Comparison of ENCODE assay signal across 20 mouse cellular contexts in the genomic region with DNA sequence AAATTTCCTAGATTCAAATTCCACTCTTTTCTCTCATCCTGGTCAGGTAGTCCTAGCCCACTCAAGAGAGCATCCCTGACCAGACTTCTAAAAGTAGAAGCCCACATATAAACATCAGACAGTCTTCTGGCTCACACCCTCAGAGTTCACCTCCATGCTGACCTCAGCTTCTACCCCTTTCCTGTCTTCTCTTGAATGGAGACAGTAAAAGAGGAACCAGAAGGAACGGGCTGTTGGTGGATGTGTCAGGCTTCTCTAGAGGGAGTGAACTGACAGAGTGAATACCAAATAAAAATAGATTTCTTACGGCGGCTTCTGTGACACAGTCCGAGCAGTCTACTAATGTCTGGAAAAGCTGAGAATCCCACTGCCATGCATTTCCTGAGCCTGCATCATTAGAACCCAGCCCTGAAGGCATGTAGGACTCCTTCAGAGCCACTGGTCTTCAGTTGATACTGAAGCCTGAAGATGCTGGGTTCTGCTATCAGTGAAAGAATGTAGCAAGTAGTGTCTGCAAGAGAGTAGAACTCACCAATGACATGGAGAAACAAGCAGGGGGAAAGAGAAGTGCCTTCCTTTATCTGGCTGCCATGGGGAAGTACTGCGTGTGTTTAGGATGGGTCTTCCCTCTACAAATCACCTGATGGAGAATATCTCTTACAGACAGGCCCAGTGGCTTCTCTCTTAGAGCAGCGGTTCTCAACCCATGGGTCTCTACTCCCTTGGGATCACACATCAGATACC. TPM values are rescaled to one million over a fixed set of nuclear protein-coding genes. Genes with fewer than 3 reads are reported as not detected.
DNase-seq lines count a peak whose midpoint lies in the region.
"Had no signal": no experiment of that assay in that cellular context is flagged by ENCODE, and none has a peak within 500 bp of the region (broad histone marks: within the 10 kb centered on the region; RNA-seq: fewer than 3 reads in every experiment).

No protein-coding gene starts in this region.

- H3K4me3 ChIP-seq in megakaryocyte, embryonic 14.5 days (replicated peaks) = peak overlapping the region; percentile 83
- H3K4me3 ChIP-seq: embryonic facial prominence, embryonic 15.5 days; forebrain, embryonic 10.5 days; hindbrain, embryonic 15.5 days; kidney, embryonic 15.5 days; limb, embryonic 13.5 days; liver, embryonic 13.5 days; lung, embryonic 15.5 days had no signal

- peaks cover 12% of the 10 kb centered on the region for H3K4me1 ChIP-seq in megakaryocyte, embryonic 14.5 days
- H3K4me1 ChIP-seq: embryonic facial prominence, embryonic 15.5 days; forebrain, embryonic 10.5 days; hindbrain, embryonic 15.5 days; kidney, embryonic 15.5 days; limb, embryonic 13.5 days; liver, embryonic 13.5 days; lung, embryonic 15.5 days had no signal

- no peaks in the 10 kb centered on the region for H3K27me3 ChIP-seq in megakaryocyte, embryonic 14.5 days (replicated peaks)
- H3K27me3 ChIP-seq: embryonic facial prominence, embryonic 15.5 days; hindbrain, embryonic 15.5 days; kidney, embryonic 15.5 days; limb, embryonic 13.5 days; liver, embryonic 13.5 days; lung, embryonic 15.5 days had no signal

- DNase-seq in 416B (ENCODE audit: low read depth) (peak; percentile 88), A20 (ENCODE audit: low read depth, low spot score) (peak; percentile 71)
- DNase-seq in brain, adult 2 months (ENCODE audit: low read depth, low spot score) = peak; percentile 20
- no peak for DNase-seq in adrenal gland, postnatal 4 days (ENCODE audit: low spot score in 2 of 2)
- no peak for DNase-seq in testis, postnatal 14 days (ENCODE audit: low spot score)
- DNase-seq in lung, postnatal 10 days = no peak
- DNase-seq: adrenal gland, adult 2 months; cerebellum, postnatal 10 days; gastrocnemius, postnatal 14 days; heart, postnatal 36 days; kidney, postnatal 4 days; liver, embryonic 13.5 days; retina, postnatal 1 day had no signal

- H3K36me3 ChIP-seq in megakaryocyte, embryonic 14.5 days (replicated peaks; ENCODE audit: low read length) = no peaks in the 10 kb centered on the region
- H3K36me3 ChIP-seq: embryonic facial prominence, embryonic 15.5 days; forebrain, embryonic 10.5 days; hindbrain, embryonic 15.5 days; kidney, embryonic 15.5 days; limb, embryonic 13.5 days; liver, embryonic 13.5 days; lung, embryonic 15.5 days had no signal

- H3K9me3 ChIP-seq in megakaryocyte, embryonic 14.5 days = no peaks in the 10 kb centered on the region
- H3K9me3 ChIP-seq: embryonic facial prominence, embryonic 15.5 days; forebrain, embryonic 10.5 days; hindbrain, embryonic 15.5 days; kidney, embryonic 15.5 days; limb, embryonic 13.5 days; liver, embryonic 13.5 days; lung, embryonic 15.5 days had no signal

RNA-seq across cellular contexts. Expression of a gene that starts 16.9 kb away (rescaled TPM):
- 2.3 and 9.1 TPM in 2 replicates for polyA plus RNA-seq in megakaryocyte, embryonic 14.5 days (2012; ENCODE audit: insufficient read depth, low replicate concordance)
- 10 to 100 TPM; 45.1 to 45.5 TPM for total RNA-seq in adrenal gland, postnatal 4 days (2021)

Comparison
In these comparisons a context has a peak if more than half of its experiments do, and no peak if none do; other contexts are left out.
1. DNase-seq: peak in 416B (single experiment), A20 (single experiment) and brain, adult 2 months (single experiment); none in adrenal gland, postnatal 4 days (0 of 2), testis, postnatal 14 days (single experiment) and lung, postnatal 10 days (single experiment).